Mouse (Mus musculus): Measurements from ENCODE around the gene Pds5b. TPM values are rescaled to one million over a fixed set of nuclear protein-coding genes. Genes with fewer than 3 reads are reported as not detected.

Gene Pds5b
- 36.5 TPM for polyA plus RNA-seq (2014; fragmentation: Illumina TruSeq; extraction: RNeasy Lipid Tissue Mini Kit (QIAGEN cat#74804); ENCODE audit: low read depth, low replicate concordance)

GRCm38 (mm10) chr5:150673153-150673835 lies at the start of gene Pds5b:
Gene Pds5b, plus strand, starts transcription at chr5:150673739.

GRCm38 (mm10) chr5:150666133-150666739 lies 7.3 kb upstream of the Pds5b start, which contains the start of gene N4bp2l2:
Gene N4bp2l2, minus strand, starts transcription at chr5:150666183.

Other genes with a start within 250 kb of the Pds5b start
- gene Zar1l, start 155.6 kb upstream of the Pds5b start, polyA plus RNA-seq (2014; fragmentation: Illumina TruSeq; extraction: RNeasy Lipid Tissue Mini Kit (QIAGEN cat#74804); ENCODE audit: low read depth, low replicate concordance): not detected
- 2.4 TPM for gene Brca2, start 151.1 kb upstream of the Pds5b start, polyA plus RNA-seq (2014; fragmentation: Illumina TruSeq; extraction: RNeasy Lipid Tissue Mini Kit (QIAGEN cat#74804); ENCODE audit: low read depth, low replicate concordance)
- gene N4bp2l1, start 76.6 kb upstream of the Pds5b start, polyA plus RNA-seq (2014; fragmentation: Illumina TruSeq; extraction: RNeasy Lipid Tissue Mini Kit (QIAGEN cat#74804); ENCODE audit: low read depth, low replicate concordance): 12.8 TPM
- 68.5 TPM for gene N4bp2l2, start 7.6 kb upstream of the Pds5b start, polyA plus RNA-seq (2014; fragmentation: Illumina TruSeq; extraction: RNeasy Lipid Tissue Mini Kit (QIAGEN cat#74804); ENCODE audit: low read depth, low replicate concordance)

Data from kidney, adult 10 weeks (tissue).